Mouse (Mus musculus) MEL (cell line): ENCODE results near the gene Arsb. TPM values are rescaled to one million over a fixed set of nuclear protein-coding genes. Genes with fewer than 3 reads are reported as not detected.

Source experiments
- DNase-seq: peaks from one replicate; pipeline ENCODE4 v3.0.0; 2011; ENCODE audit warnings: low read depth, low spot score
- H3K27ac ChIP-seq: 2 replicates; pipeline ENCODE4 v1.5.1; 2012; ENCODE audit warnings: low read depth, mild to moderate bottlenecking, control low read depth, low read length, moderate library complexity; ENCODE audit not compliant: control insufficient read depth
- H3K27me3 ChIP-seq, 2 experiments: fragments of 150-350 bp in 1 of 2; sonication (generic) in 1 of 2; 2 replicates each; pipeline ENCODE4 v1.6.1; 2012; ENCODE audit warnings: low read length in 2 of 2, mild to moderate bottlenecking in 2 of 2, improper control_type of control experiment in 1 of 2, moderate library complexity in 1 of 2; ENCODE audit not compliant: insufficient read depth in 2 of 2, control insufficient read depth in 1 of 2
- H3K36me3 ChIP-seq, 2 experiments: 2 replicates each; pipeline ENCODE4 v1.6.1; 2012 to 2014; ENCODE audit warnings: low read length in 2 of 2, improper control_type of control experiment in 1 of 2, inconsistent platforms in 1 of 2, mild to moderate bottlenecking in 1 of 2; ENCODE audit not compliant: insufficient read depth in 2 of 2, control insufficient read depth in 1 of 2
- H3K4me1 ChIP-seq, 2 experiments: fragments of 150-350 bp in 1 of 2; sonication (generic) in 1 of 2; 2 replicates each; pipeline ENCODE4 v1.6.1; 2012; ENCODE audit warnings: low read length in 2 of 2, improper control_type of control experiment in 1 of 2, mild to moderate bottlenecking in 1 of 2; ENCODE audit not compliant: insufficient read depth in 2 of 2, control insufficient read depth in 1 of 2
- H3K4me3 ChIP-seq, 2 experiments: fragments of 150-350 bp in 1 of 2; sonication (generic) in 1 of 2; 2 replicates each; pipeline ENCODE4 v1.5.1; 2012; ENCODE audit warnings: low read depth in 2 of 2, low read length in 2 of 2, mild to moderate bottlenecking in 2 of 2, moderate library complexity in 2 of 2, control low read depth in 1 of 2, improper control_type of control experiment in 1 of 2; ENCODE audit not compliant: control insufficient read depth in 1 of 2, insufficient read depth in 1 of 2
- H3K79me2 ChIP-seq: 2 replicates; pipeline ENCODE4 v1.6.1; 2012; ENCODE audit warnings: mild to moderate bottlenecking, low read length, moderate library complexity; ENCODE audit not compliant: control insufficient read depth, poor library complexity, insufficient read depth
- H3K9ac ChIP-seq: 2 replicates; pipeline ENCODE4 v1.6.1; 2012; ENCODE audit warnings: low read depth, mild to moderate bottlenecking, control low read depth, low read length, moderate library complexity; ENCODE audit not compliant: control insufficient read depth, poor library complexity, severe bottlenecking
- H3K9me3 ChIP-seq: fragments of 150-350 bp; sonication (generic); replicated peaks from 2 replicates; pipeline ENCODE4 v1.6.1; 2012; ENCODE audit warnings: mild to moderate bottlenecking, low read length, improper control_type of control experiment, moderate library complexity; ENCODE audit not compliant: insufficient read depth
- ELF1 ChIP-seq: IDR thresholded peaks from 2 replicates; pipeline ENCODE4 v1.6.1; 2014; ENCODE audit warnings: low read depth, mild to moderate bottlenecking, inconsistent platforms, low read length, improper control_type of control experiment, moderate library complexity
- EP300 ChIP-seq, 2 experiments: IDR thresholded peaks; 2 replicates each; pipeline ENCODE4 v1.6.1; 2011; ENCODE audit warnings: improper control_type of control experiment in 2 of 2, low read length in 2 of 2, low read depth in 1 of 2, mild to moderate bottlenecking in 1 of 2
- ETS1 ChIP-seq: IDR thresholded peaks from 2 replicates; pipeline ENCODE4 v1.6.1; 2012; ENCODE audit warnings: low read depth, mild to moderate bottlenecking, inconsistent platforms, low read length, improper control_type of control experiment, moderate library complexity
- GABPA ChIP-seq: IDR thresholded peaks from 2 replicates; pipeline ENCODE4 v1.6.1; 2012; ENCODE audit warnings: low read depth, mild to moderate bottlenecking, inconsistent platforms, low read length, improper control_type of control experiment, moderate library complexity
- MAZ ChIP-seq: IDR thresholded peaks from 2 replicates; pipeline ENCODE4 v1.6.1; 2012; ENCODE audit warnings: low read depth, mild to moderate bottlenecking, inconsistent platforms, low read length, improper control_type of control experiment
- MYC ChIP-seq: IDR thresholded peaks from 2 replicates; pipeline ENCODE4 v1.6.1; 2011; ENCODE audit warnings: low read depth, mild to moderate bottlenecking, low read length, improper control_type of control experiment, moderate library complexity
- NRF1 ChIP-seq: IDR thresholded peaks from 2 replicates; pipeline ENCODE4 v1.6.1; 2014; ENCODE audit warnings: low read depth, mild to moderate bottlenecking, inconsistent platforms, low read length, improper control_type of control experiment, moderate library complexity; ENCODE audit not compliant: poor library complexity, insufficient read depth, severe bottlenecking
- RAD21 ChIP-seq: IDR thresholded peaks from 2 replicates; pipeline ENCODE4 v1.6.1; 2011; ENCODE audit warnings: mild to moderate bottlenecking, low read depth, low read length, improper control_type of control experiment
- UBTF ChIP-seq: IDR thresholded peaks from 2 replicates; pipeline ENCODE4 v1.6.1; 2012; ENCODE audit warnings: low read depth, mild to moderate bottlenecking, inconsistent platforms, low read length, improper control_type of control experiment, moderate library complexity, borderline replicate concordance; ENCODE audit not compliant: insufficient read depth
- USF1 ChIP-seq: IDR thresholded peaks from 2 replicates; pipeline ENCODE4 v1.6.1; 2014; ENCODE audit warnings: low read depth, mild to moderate bottlenecking, inconsistent platforms, low read length, improper control_type of control experiment, moderate library complexity
- ZKSCAN1 ChIP-seq: IDR thresholded peaks from 2 replicates; pipeline ENCODE4 v1.6.1; 2012; ENCODE audit warnings: low read depth, mild to moderate bottlenecking, inconsistent platforms, low read length, improper control_type of control experiment, moderate library complexity
- ZMIZ1 ChIP-seq: IDR thresholded peaks from 2 replicates; pipeline ENCODE4 v1.6.1; 2012; ENCODE audit warnings: low read depth, mild to moderate bottlenecking, inconsistent platforms, low read length, improper control_type of control experiment, moderate library complexity
- polyA plus RNA-seq, 2 experiments: library from polyadenylated mRNA; stranded (reverse) in 1 of 2; unstranded in 1 of 2; fragments of >175 nt in 1 of 2; fragments of >200 nt in 1 of 2; gene quantifications; 2 replicates each; pipeline versions ENCODE4 v1.2.1 to v1.2.4; 2012; ENCODE audit warnings: low replicate concordance in 2 of 2, low read depth in 1 of 2; ENCODE audit not compliant: insufficient read length in 2 of 2, insufficient read depth in 1 of 2, missing spikeins in 1 of 2
- total RNA-seq: library from RNA; depleted of rRNA; stranded (reverse); fragments of 300-350 nt; gene quantifications from 2 replicates; pipeline ENCODE4 v1.2.3, GENCODE M21; 2012

The Arsb gene
- total and polyA plus RNA-seq, 3 experiments = 0.04 to 0.07 TPM; not detected in 1

DNA sequence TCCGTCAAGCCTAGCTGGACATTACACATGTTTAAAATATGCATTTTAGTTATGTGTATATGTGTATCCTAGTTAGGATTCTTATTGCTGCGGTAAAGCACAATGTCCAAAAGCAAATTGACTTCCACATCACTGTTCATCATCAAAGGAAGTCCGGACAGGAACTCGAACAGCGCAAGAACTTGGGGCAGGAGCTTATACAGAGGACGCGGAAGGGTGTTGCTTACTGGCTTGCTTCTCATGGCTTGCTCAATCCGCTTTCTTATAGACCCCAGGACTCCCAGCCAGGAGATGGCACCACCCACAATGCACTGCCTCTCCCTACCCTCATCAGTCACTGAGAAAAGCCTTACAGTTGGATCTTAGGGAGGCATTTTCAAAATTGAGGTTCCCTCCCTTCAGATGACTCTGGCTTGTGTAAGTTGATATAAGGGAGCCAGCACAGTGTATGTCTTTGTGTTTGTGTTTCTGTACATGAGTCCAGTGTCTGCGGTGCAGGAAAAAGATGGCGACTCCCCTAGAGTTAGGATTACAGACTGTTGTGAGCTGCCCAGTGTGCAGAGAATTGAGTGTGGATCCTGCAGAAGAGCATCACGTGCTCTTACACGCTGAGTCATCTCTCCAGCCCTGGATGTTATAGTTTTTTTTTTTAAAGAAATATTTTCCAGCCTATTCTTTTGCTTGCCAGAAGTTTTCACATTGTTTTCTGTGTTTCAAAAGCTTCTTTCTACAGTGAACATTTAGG is 66.2 kb downstream of the Arsb start:
- Histone ChIP-seq H3K27ac (no peak overlapping the region), H3K27me3 (no peaks in the 10 kb centered on the region), H3K9ac (no peak overlapping the region), H3K9me3 (no peaks in the 10 kb centered on the region), H3K79me2 (no peaks in the 10 kb centered on the region), H3K4me3 (no peak overlapping the region), H3K4me1 (no peaks in the 10 kb centered on the region), H3K36me3 (no peaks in the 10 kb centered on the region)
- TF ChIP-seq NRF1 (no peak), RAD21 (no peak), ETS1 (no peak), EP300 (IDR thresholded peaks at IDR 0.05; ENCODE audit: low read depth in 1 of 2, low read length in 2 of 2) (no peak), ZMIZ1 (no peak), MYC (no peak), ZKSCAN1 (no peak), MAZ (no peak)
- DNase-seq = no peak

DNA sequence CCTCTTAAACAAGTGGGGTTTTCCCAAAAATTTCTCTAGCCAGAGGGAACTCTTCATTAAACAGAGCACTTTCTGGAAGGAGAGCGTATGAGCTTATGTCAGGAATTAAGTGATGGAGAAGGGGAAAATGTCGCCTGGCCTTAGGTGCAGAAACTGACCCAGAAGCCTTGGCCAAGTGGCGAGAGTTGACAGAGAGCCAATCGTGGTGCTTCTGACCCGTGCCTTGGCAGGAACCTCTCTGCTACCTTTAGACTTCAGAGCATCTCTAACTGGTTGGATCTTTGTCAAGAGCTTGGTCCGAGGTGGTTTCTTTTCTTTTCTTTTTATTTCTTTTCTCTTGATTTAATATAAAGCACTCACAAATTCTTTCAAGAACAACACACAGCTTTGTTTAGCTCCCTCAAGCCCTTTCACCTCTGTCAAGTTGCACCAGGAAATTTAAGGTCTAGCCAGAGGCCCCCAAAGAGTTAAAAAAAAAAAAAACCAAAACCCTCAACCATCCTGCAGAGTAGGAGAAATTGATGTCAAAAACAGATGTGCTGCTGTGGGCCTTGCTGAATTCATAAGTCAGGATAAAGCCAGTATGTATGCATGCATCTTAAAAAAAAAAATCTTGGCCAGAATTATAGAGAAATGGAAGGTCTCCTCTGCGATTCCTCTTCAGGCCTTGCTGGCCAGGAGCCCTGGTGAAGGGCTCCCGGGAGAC is 67.2 kb downstream of the Arsb start:
- Histone ChIP-seq H3K27ac (no peak overlapping the region), H3K9me3 (no peaks in the 10 kb centered on the region), H3K4me1 (no peaks in the 10 kb centered on the region), H3K27me3 (no peaks in the 10 kb centered on the region), H3K9ac (no peak overlapping the region), H3K4me3 (no peak overlapping the region), H3K79me2 (no peaks in the 10 kb centered on the region), H3K36me3 (no peaks in the 10 kb centered on the region)
- TF ChIP-seq ELF1 (no peak), EP300 (IDR thresholded peaks at IDR 0.05; ENCODE audit: low read depth in 1 of 2, low read length in 2 of 2) (no peak), USF1 (no peak), GABPA (no peak), UBTF (no peak)
- no peak for DNase-seq
